Mouse (Mus musculus) adrenal gland, postnatal 36 days (tissue): ENCODE measurements at regions not wholly inside any gene's neighbourhood (a gene's known extent, or its start where the extent isn't known, plus 50 kb on each side); places are given as distances from the start of the nearest gene placed in this dataset.

ENCODE experiments used
- DNase-seq, 2 experiments: peaks; one replicate each; pipeline ENCODE4 v3.0.0; 2021; ENCODE audit warnings: mixed read lengths in 1 of 2

DNA sequence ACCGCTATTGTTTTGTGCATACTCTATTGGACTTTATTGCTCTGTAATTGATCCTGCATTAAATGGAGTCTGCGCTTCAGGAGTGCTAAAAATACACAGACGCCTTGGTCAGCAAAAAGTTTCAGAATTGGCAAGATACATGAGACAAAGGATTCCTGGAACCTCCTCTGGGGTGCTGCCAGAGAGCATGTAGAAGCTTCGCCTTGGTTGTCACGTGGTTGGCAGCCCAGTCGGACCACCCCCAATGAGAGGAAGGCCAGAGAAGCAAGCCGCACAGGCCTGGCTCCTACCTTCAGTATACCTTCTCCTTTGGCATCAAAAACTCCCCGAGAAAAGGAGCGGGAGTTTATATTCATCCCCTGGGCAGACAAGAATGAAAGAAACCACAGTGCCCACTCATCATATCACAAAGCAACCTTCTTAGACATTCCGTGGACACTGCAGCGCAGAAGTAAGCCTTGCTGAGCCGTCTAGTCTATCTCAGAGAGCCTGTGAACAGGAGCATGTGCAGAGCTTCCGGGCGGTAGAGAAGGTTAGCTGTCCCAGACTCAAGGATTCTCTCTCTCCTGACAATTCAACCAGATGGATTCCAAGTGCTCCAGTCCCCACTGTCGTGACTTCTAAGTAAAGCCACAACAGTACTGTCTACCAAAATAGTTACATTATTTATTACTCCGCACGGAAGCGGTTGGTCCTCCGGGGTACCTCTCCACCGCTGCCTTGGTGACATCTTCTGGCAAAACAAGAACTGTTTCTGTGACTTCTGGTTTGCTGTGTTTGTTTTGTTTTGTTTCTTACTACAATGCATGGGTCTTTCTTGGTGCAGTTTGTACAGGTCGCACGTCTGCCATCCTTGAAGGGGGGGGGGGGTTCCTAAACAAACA lies 85.6 kb upstream of the Myo10 start:
- peak in 1 of 2 experiments; percentile 13 for DNase-seq

DNA sequence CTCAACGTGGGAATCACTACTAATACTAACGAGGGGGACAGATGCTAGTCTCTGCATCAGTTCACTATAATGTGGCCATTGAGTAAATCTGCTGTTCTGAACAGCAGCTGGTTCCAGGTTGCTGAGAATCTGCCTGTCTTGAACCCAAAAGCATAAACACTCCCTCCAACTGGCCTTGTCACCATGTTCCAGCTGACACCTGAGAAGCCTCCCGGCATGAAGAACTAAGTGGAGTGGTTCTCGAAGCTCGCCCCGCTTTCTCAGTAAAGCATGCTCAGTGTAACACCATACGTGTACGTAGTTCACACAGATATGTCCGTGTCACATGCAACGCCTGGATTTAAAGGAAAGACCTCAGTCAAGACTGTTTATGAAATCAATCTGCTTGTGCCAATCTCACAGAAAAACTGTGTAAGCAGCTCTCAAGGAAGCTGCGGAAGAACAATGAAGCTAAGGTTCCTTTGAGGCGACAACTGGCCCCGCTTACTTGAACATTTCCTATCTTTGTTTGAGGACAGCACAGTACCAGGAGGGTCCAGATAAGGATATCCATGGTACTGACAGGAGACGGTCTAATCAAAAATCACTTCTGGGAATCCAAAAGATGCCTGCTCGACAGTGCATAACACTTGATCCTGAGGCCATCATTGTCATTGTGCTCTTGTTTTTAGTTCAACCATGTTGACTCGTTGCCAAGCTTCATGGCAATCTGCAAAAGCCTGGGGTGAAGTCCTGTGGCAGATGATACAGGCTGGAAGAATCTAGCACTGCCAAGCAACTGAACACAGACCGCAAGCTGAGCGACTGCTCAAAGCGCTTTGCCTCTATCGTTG lies 82.8 kb upstream of the Myo10 start:
- DNase-seq: no peak

DNA sequence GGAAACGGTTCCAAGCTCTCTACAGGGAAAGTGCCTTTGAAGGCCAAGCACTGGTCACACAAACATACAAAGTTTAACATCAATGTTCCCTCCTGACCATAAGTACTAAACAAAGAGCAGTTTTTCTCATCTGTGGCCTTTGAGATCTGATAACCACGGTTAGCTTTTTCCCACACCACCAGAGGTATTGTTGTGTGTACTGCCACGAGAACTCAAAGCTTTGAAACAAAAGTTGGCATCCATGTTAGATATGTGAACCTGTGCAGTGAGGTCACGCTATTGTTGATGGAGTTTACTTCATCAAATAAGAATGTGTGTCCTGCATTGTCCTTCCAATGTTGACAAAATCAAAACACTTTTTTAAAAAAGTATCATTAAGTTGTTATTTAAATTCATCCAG lies 79.9 kb upstream of the Myo10 start:
- DNase-seq: no peak

GRCm38 (mm10) chr15:25546185-25546584 lies 76.1 kb upstream of the Myo10 start:
- DNase-seq: no peak

GRCm38 (mm10) chr15:25550269-25551054 lies 71.9 kb upstream of the Myo10 start:
- no peak for DNase-seq

DNA sequence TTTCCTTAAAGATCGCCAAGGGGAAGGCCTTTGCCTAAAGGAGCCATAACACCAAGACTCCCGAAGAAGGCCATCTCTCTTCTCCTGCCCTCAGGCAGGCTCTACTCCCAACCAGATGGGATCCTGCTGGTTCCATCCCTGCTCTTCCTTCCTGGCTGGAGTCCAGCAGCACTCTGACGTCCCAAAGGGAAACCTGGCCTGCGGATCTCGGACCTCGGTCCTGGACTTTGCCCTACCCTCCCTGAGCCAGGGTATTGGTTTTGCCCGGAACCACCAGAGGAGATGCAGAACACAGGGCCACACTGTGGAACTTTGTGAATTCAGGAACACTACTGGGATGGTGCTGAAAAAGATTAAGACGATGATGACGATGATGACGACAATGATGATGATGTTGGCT lies 67.4 kb upstream of the Myo10 start:
- DNase-seq: no peak

DNA sequence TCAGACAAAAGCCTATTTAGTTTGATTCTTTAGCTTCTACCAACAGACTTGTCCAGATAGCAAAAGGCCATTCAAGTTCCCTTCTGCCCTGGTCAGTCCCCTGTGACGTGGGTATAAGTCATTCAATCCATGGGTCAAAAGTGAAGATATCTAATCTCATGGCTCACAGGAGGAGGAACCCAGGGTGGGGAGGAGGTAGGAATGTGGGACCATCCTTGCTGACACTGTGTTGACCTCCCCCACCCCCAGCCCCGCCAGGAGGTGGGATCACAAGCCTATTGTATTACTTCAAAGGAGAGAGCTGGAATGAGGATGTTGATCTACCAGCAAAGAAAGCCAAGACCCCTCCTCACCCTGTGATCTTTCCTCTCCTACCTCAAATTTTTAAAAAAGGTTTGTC lies 66.5 kb upstream of the Myo10 start:
- no peak for DNase-seq

GRCm38 (mm10) chr15:25557566-25557965 lies 64.8 kb upstream of the Myo10 start:
- no peak for DNase-seq

DNA sequence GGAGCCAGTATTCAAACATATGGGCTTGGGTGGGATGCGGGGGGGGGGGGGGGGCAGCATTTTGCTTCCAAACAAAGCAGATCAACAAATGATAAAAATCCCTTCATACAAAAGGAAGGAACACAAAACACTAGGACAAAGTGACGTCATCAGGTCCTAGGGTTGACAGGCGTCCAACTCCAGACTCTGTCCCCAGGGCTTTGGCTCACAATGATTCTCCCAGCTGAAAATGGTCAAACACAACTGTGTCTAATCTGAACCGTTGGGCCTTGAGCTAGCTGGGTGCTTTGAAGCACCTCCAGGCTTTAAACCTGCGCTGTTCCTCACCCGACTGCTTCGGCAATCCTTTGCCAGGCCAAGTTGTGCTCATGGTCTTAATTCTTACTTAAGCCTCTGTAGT lies 64.1 kb upstream of the Myo10 start:
- DNase-seq: no peak

GRCm38 (mm10) chr15:25563641-25564040 lies 58.7 kb upstream of the Myo10 start:
- no peak for DNase-seq

DNA sequence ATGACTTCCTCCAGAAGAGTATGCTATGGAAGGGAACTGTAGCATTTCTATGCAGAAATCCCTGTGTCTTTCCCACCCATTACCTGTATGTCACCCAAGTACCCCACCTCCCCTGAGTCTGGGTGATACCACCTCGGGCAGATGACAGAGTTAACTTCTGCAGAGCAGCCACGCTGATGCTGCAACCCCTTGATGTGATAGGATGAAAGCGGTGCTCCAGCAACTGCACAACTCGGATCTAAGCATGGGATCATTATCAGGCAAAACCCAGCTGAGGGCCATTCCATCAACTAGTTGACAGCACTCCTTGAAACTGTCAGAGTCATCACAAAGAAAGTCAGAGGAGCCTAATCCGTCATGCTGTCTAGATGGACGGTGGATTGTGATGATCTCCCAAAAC lies 49.8 kb upstream of the Myo10 start:
- no peak for DNase-seq
